Mouse (Mus musculus): ENCODE results near the gene Ppef2. TPM values are rescaled to one million over a fixed set of nuclear protein-coding genes. Genes with fewer than 3 reads are reported as not detected.
A peak's percentile ranks its signal among the peaks of the same experiment; 100 is the strongest.
"Not testable (repeated sequence)": the region's sequence is repeated elsewhere in the genome, so short reads cannot be mapped to it uniquely, and the experiment has no call there.

The Ppef2 gene
- polyA plus RNA-seq, 2 experiments from 2014 or later = 0.27 TPM; not detected in 1

- peak; percentile 69 for ATAC-seq
Observed at GRCm38 (mm10) chr5:92234939-92235557, 21.0 kb downstream of the Ppef2 start.

DNA sequence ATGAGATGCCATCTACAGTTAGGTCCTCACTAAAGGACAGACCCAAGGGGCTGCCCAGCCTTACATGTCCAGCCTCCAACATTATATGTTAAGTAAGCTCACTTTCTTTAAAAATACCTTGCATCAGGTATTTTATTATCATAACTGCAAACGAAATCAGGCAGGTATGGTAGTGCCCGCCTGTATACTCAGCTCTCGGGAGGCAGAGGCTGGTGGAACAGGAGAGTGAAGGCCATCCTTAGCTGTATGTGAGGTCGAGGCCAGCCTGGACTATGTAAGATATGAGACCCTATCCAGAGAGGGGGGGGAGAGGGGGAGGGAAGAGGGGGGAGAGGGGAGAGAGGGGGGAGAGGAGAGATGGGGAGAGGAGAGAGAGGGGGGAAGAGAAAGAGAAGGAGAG lies 22.7 kb downstream of the Ppef2 start:
- no peak for ATAC-seq

DNA sequence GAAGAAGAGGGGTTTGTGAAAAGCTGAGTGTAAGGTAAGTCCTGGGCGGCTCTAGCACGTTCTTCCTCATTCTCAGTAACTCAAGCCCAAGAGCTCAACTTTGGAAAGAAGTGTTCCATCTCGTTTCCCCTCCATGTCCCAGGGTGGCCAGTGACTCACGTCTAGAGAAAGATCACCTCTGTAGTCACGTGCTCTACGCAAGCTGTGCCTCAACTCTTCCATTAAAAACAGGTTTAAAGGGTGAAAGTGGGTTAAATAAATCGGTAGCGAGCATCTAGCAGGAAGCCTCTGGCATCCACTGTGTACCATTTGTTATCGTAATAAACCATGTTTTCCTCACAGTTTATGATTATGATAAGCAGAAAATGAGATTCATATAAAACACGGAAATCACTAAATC lies 24.2 kb downstream of the Ppef2 start:
- no peak for ATAC-seq

GRCm38 (mm10) chr5:92230306-92230705 lies 25.8 kb downstream of the Ppef2 start:
- ATAC-seq = no peak

DNA sequence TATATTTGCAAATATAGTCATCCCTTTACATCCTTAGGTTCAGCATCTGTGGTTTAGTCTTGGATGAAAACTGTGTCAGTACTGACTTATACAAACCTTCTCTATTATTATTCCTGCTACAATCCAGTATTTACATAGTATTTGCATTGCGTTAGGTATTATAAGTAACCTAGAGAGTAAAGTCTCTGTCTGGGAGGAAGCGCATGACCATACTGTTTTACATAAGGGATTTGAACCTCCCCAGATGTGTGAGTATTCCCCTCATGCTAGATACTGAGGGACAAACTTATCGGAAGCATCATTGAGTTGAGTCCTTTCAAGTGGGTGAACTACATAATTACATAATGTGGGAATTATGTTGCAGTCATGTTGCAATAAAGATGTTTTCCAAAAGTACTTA lies 26.6 kb downstream of the Ppef2 start:
- no peak for ATAC-seq

DNA sequence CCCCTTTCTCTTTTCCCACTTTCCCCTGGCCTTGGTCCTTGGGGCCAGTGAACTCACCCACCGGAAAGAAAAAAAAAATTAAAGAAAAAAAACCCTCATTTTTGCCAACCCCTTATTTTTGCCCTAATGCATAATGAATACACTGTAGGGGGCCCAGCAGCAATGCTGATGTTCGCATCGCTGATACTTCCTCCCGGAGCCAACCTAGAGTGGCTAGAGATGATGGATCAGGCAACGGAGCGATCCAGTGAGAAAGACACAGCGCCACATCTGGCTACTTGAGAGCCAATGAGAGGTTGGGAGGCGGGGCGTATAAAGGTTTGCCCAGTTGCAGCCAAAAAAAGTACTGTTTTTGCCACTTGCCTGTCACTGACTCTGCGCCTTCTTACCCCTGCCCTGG lies 27.3 kb downstream of the Ppef2 start:
- no peak for ATAC-seq

DNA sequence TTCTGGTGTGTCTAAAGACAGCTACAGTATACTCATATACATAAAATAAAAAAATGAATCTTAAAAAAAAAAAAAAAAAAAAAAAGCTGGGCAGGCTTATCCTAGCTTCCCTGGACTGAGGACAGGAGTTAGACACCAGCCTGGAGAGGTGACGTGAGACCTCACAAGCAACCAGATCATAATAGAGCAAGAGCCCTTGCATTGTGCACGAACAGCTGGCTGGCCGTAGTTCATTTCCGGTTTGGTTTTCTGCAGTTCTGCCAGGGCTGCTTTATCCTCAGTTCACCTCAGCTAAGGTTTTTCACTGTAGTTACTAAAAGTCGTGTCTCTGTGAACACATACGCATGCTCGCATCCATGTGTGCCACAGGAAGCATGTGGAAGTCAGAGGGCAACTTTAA lies 28.3 kb downstream of the Ppef2 start:
- ATAC-seq = no peak

- ATAC-seq = no peak
Observed at GRCm38 (mm10) chr5:92220287-92220902, 35.7 kb downstream of the Ppef2 start.

- no peak for ATAC-seq
Observed at GRCm38 (mm10) chr5:92219826-92220225, 36.3 kb downstream of the Ppef2 start.

GRCm38 (mm10) chr5:92218915-92219793 lies 36.9 kb downstream of the Ppef2 start:
- ATAC-seq = no peak

GRCm38 (mm10) chr5:92215308-92215707 lies 40.8 kb downstream of the Ppef2 start, which contains the start of gene U90926:
Gene U90926 (minus strand): TSS chr5:92215408.
- no peak for ATAC-seq

DNA sequence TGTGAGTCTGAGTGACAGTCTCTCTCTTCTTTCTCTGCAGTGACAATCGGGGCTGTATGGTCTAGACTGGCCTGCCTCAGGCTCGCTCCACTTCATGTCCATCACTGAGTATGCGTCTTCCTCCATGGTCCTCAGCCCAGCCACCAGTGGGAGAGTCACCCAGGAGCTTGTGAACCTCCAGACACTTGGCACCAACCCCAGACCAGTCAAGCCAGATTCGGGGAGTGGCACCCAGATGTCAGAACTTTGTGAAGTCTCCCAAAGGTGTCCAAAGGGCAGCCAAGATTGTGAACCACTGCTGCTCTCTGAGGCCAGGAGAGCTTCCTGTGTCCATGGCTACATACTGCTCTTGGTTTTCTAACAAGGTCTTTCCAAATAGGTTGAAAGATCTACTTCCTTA lies 43.8 kb downstream of the Ppef2 start:
- no peak for ATAC-seq

- ATAC-seq = no peak
Observed at GRCm38 (mm10) chr5:92210205-92210604, 45.9 kb downstream of the Ppef2 start.

DNA sequence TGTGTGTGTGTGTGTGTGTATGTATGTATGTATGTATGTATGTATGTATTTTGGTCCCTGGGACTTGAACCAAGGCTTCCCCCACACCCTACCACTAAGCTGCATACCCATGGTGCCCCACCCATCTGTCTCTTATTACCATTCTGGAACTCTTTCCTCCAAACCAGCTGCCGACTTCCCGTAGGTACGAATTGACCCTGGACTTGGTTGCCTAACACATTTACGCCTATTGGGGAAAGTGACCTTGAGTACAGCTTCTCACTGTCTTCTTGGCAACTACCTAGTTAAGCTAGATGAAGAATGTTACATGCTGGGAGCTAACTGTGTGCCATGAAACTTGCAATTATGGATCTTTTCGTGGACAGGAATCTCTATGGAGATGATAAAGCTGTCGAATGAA lies 50.0 kb downstream of the Ppef2 start:
- no peak for ATAC-seq

- ATAC-seq = no peak
Observed at GRCm38 (mm10) chr5:92205706-92206105, 50.4 kb downstream of the Ppef2 start.

DNA sequence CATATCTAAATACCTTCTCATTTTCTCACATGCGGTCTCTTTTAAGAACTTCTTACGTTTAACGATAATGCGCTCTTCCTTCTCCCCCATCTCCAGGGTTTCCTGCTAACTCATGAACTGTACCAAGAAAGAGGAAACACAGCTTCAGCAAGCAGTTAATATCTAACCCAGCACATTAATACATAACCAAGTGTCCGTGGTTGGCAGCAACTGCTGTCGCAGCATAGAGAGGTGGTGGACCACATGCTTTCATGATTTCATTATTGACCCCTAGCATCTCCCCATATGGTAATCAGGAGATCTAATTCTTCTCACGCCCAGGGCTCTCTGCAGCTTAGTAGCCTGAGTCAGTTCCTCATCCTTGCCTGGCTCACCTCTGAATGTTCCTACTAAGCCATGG lies 50.9 kb downstream of the Ppef2 start:
- ATAC-seq = peak; percentile 18

- ATAC-seq = peak; percentile 65
Observed at GRCm38 (mm10) chr5:92204162-92205036, 51.7 kb downstream of the Ppef2 start.

- ATAC-seq = no peak
Observed at GRCm38 (mm10) chr5:92198266-92198665, 57.8 kb downstream of the Ppef2 start.

DNA sequence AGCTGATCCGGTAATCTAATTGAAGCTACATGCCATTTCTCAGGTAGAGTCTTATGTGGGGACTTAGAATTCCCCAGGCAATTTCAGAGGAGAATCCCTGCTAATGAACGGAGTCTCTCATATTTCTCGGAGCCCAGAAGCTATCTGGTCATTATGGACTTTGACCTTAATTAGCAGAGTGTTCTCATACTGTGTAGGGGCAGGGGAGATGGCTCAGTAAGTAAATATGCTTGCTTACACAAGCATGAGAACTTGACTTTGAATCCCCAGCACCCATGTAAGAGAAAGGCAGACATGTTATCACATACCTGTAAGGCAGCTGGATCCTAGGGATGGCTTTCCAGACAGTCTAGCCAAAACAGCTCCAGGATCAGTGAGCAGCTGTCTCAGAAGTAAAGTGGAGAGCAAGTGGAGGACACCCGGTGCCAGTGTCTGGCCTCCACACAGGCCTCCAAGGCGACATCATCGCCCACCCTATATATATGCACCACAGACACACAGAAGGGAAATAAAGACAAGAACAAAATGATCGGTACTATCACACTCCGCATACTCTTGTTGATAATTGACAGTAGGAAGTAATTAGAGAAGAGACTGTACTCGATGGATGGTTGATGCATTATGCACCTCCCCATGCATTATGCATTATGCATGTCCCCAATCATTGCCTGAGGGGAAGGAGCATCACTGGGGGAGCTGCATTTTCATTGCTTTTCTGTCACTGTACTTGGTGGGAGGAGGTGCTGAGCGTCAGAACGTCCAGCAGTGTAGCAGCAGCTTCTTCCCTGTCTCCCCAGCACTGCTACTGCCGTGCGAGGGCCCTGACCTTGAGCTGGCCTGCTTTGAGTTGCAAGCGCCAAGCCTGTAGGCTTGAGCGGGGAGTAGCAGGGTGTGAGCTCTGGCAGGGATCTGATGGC lies 58.9 kb downstream of the Ppef2 start:
- ATAC-seq = no peak

DNA sequence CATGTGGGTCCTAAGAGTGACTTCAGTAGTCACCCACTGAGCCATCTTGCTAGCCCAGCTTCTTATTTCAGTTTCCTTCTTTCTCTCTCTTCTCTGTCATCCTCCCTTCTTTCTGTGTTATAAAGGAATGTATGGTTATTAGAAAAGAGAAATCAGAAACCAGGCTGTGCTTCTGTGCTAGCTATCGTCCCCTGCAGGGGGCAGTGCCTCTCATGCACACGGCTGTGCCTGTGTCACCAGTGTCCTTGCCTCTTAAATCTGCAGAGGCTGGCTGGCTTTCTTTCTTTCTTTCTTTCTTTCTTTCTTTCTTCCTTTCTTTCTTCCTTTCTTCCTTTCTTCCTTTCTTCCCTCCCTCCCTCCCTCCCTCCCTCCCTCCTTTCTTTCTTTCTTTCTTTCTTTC lies 60.4 kb downstream of the Ppef2 start:
- not testable (repeated sequence) for ATAC-seq

DNA sequence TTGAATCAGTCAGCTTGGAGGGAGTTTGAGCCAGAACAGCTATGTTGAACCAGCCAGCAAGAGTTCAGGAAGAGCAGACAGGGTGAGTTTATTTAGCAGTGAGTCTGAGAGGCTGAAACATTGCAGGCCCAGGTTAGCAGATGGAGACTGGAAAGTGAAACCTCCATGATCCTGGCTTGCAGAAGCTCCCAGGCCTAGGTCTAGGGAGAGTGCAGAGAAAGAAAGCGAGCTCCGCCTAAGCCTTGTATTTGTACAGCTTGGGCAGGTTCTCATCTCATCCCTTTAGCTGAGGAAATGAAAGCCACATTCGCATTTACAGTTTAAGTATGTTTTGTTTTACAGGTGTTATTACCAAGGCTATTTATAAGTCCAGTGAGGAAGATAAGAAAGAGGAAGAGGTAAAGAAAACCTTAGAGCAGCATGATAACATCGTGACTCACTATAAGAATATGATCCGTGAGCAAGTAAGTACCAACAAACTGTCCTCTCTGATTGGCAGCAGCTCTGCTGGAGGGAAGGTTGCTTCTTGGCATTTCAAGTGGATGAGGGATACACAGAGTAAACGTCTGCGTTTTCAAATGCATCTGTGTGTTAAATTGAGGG lies 67.1 kb downstream of the Ppef2 start:
- ATAC-seq = no peak

Data from CD4-positive, CD25-positive, alpha-beta regulatory T cell, adult 4 months (primary cell).